Mouse (Mus musculus) right cerebral cortex, adult 2 months (tissue): ENCODE measurements around the gene Plekha1.

Experiments used
- DNase-seq, 2 experiments: peaks; one replicate each; pipeline ENCODE4 v3.0.0; 2021 to 2022; ENCODE audit warnings: low spot score in 2 of 2

The Plekha1 gene

GRCm38 (mm10) chr7:130865613-130866591 lies at the start of gene Plekha1:
TSS of gene Plekha1 (plus strand) at chr7:130865756.
- DNase-seq = peak; percentile 99

DNA sequence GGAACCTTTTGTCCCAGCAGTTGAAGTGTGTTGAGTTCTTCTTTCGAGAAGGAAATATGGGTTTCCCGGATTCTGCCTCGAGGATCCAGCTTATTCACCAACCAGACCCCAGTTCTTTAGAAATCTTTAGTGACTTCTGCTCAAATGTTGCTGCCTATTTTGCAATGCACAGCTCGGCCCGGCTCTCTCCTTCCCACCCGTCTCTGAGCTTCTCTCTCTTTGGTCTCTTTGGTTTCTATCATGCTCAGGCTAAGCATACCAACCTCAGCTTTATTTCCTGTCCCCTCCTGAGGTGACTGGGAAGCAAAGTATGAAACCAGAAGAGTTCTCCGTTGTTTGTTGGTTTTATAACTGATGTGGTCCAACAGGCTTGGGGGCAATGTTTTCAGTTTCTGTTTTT lies 49.3 kb upstream of the Plekha1 start:
- no peak for DNase-seq

- DNase-seq = no peak
Measured at GRCm38 (mm10) chr7:130818813-130819212, 46.7 kb upstream of the Plekha1 start.

DNA sequence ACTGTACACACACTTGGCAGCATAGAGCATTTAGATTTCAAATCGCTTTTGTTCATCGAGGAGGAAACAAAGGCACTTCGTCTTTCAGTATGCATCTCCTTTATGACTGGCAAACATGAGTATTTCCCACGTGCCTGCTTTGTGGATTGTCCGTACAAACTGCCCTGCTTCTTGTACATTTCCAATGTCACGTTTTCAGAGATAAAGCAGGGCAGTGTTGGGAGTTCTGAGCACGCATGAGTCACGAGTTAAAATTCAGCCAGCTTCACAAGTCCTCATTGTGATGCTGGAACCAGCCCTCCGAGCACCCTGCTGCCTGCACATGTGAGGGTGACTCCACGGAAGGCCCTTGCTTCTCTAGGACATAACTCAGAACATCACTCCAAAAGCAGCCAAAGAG lies 45.9 kb upstream of the Plekha1 start:
- peak; percentile 23 for DNase-seq

DNA sequence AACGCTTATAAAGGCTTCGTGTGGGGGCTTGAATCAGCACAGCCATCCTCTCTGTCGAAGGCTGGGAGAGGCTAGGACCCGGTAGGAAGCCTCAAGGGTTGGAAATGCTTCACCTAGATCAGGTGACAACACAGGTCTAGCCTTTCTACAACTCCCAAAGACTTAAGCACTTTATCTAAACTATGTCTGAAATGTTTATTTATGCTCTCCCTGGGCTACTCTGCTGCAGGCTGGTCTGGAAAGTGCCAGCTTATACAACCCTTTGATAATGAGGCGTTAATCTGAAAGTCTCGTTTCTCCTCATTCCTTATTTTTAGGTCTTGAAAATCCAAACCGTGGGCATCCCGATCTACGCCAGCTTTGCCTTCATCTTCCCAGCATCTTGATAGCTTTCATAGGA lies 41.6 kb upstream of the Plekha1 start:
- DNase-seq = no peak

DNA sequence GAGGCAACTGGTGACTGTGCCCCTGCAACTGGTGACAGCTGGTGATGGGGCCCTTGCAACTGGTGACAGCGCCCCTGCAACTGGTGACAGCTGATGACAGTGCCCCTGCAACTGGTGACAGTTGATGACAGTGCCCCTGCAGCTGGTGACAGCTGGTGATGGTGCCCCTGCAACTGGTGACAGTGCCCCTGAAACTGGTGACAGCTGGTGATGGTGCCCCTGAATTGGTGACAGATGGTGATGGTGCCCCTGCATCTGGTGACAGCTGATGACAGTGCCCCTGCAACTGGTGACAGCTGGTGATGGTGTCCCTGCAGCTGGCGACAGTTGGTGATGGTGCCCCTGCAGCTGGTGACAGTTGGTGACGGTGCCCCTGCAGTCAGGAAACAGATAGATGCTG lies 39.2 kb upstream of the Plekha1 start:
- DNase-seq = no peak

GRCm38 (mm10) chr7:130827431-130827830 lies 38.1 kb upstream of the Plekha1 start:
- DNase-seq = peak; percentile 74 to 78

DNA sequence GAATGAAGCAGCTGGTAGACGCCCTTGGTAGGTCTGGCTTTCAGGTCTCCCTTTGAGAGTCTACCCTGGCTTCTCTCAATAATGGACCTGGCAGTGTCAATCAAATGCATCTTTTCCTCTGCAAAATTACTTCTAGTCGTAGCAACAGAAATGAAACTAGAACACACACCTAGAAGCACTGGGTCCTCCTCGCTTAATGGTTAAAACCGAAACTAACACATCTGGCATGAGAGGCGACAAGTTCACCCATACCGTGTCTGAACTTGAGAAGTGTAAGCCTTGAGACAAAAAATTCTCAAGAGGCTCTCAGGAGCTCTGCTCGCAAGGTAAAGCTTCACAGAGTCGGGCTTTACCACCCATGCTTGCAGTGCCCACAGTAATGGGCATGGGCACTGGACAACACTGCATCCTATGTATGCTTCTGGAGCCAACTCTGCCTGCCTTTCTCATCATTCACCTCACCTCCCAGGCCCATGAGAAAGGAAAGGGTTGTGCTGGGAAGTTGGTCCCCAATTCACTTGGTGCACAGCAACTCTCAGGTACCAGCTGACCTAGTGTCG lies 37.6 kb upstream of the Plekha1 start:
- no peak for DNase-seq

DNA sequence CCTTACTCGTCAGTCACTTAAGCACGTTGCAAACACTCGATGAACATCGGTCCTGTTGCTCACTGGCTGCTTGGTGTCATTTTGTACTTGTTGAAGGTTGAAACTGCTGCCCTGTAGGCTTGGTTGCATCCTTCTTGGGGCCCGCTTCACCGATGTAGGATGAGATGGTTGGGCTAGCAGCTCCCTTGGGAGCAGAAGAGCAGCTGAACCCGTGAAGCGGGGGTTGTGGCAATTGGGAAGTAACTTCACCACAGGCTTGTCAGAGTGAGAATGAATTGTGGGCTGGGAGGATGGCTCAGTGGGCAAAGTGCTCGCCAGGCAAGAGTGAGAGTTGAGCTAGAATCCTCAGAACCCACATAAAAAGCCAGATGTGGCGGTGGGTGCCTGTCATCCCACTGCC lies 37.1 kb upstream of the Plekha1 start:
- no peak for DNase-seq

- DNase-seq = no peak
Measured at GRCm38 (mm10) chr7:130831586-130831985, 34.0 kb upstream of the Plekha1 start.

GRCm38 (mm10) chr7:130834299-130834698 lies 31.3 kb upstream of the Plekha1 start:
- no peak for DNase-seq

- DNase-seq = peak in 1 of 2 experiments; percentile 10
Measured at GRCm38 (mm10) chr7:130834958-130835861, 30.3 kb upstream of the Plekha1 start.

DNA sequence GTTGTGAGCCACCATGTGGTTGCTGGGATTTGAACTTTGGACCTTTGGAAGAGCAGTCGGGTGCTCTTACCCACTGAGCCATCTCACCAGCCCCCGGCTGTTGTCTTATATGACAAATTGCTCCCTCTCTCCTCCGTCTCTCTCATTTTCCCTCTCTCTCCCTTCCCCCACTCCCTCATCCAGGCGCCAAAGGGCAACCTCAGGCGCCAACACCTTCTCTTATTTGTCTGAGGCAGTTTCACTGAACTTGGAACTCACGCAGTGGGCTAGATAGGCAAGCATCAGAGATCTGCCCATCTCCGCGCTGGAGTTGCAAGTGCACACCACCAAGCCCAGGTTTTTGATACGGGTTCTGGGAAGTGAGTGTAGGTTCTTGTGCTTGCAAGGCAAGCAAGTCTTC lies 29.5 kb upstream of the Plekha1 start:
- DNase-seq = no peak

DNA sequence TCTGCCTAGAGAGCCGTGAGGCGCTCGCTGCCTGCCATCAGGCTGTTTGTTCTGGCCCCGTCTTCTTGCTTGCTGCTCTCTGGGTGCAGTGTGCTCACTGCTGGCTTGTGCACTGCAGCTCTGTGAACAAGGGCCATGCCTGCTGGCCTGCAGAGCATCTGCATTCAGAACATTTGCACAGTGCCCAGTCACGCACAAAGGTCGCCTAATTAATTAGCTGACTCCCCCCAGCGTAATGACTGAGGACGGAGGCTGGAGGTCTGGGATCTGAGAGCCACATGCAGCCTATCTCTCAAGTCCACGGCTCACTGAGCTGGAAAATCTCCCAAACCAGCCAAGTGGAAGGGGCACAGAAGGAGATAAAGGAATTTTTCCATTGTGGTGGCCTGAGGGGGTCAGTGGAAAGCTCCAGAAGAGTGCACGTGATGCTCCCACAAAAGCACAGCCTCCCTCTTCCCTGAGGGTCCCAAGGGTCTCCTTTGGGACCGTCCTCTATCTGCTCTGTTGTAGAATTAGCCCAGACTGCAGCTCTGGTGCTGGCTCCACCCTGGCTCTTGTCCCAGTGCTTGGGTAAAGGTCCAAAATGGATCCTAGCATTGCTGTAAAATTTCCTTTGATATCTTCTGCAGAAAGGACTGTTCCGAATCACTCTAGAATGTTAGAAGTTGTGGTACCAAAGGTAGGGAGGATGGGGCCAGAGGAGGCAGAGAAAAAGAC lies 27.5 kb upstream of the Plekha1 start:
- DNase-seq = no peak

DNA sequence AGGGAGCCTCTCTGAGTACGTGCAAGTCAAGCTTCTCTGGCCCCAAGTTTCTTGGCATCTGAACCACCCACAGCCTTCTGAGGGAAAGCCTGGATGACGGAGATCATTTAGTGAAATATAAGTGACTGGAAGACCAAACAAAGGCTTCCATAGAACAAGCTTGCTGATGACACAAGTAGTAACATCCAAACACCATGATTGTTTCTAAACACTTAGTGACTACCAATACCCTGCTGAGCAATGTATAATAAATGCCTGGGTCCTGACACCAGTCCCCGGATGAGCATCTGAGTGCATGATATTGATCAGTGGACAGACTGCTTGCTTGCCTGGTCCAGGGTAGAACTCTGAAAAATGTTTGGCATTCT lies 26.9 kb upstream of the Plekha1 start:
- DNase-seq = no peak

- DNase-seq = no peak
Measured at GRCm38 (mm10) chr7:130839380-130840100, 26.0 kb upstream of the Plekha1 start.

DNA sequence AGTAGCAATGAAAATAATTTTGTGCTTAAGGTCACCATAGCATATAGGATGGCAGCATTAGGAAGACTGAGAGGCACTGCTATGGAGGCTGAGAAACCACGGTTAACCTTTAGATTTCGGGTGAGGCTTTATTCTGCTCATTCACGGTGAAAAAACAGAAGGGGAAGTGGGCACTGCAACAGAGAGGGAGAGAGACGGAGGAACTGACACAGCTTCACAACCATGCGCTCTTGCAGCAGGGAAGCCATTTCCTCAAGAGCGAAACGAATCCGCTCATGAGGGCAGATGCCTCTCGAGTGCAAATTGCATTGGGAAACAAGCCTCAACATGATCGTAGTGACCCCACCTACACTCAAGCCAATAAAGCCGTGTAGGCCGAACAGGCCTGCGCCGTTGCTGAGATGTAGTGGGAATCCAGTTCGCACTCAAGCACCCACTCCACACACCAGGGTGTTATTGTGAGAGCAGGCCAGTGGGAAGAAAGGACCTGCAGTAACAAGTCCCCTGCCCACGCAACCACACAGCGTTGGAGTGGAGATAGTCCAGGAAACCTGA lies 18.3 kb upstream of the Plekha1 start:
- no peak for DNase-seq

DNA sequence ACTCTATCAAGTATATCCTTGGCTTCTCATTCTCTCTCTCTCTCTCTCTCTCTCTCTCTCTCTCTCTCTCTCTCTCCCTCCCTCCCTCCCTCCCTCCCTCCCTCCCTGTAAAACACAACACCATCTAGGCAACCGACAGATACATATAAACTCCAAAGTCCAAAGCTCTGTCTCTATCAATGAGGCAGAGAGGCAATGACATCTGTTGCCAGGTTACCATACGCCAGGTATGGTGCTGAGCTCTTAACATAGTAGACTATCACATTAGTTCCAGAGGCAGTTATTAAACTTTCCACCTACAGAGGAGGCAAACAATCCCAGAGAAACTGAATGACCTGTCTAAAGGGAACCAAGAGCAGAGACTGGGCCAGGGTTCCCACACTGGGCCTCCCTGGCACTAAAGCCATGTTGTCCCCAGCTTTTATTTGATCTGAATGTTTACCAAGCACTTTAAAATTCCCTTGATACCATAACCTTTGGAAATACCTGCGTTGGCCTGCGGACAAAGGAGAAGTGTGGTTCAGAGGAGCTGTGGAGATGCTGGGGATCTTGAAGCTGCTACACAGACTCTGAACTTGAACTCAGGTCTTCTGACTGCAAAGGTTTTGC lies 10.8 kb upstream of the Plekha1 start:
- DNase-seq = no peak

DNA sequence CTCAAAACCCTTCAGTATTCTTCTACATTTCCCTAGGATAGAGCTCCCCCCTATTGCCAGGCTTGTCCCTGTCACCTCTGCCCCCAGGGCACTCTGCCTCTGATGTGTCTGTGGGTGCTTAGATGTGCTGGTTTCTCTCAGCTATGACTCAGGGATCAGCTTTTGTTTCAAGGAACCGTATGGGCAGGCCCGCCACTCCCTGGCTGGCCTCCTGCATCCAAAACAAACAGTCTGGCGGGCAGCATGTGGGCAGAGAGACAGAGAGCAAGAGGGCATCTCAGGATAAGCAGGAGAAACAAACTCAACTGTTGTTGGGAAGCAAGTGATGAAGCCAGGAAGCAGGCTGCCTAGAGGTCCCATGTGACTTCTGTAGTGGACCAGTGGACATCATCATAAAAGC lies 9.9 kb upstream of the Plekha1 start:
- no peak for DNase-seq

GRCm38 (mm10) chr7:130857973-130858372 lies 7.6 kb upstream of the Plekha1 start:
- DNase-seq = no peak
